Mouse (Mus musculus) bone marrow, adult 2 months (tissue): ENCODE data around the gene Cela1. TPM values are rescaled to one million over a fixed set of nuclear protein-coding genes. Genes with fewer than 3 reads are reported as not detected.
A peak's percentile ranks its signal among the peaks of the same experiment; 100 is the strongest.

Experiments
- H3K27ac ChIP-seq: fragments of 200-500 bp; 2 replicates; pipeline ENCODE4 v1.5.1; 2012; ENCODE audit warnings: low read depth, mild to moderate bottlenecking, control low read depth, inconsistent platforms, low read length; ENCODE audit not compliant: control insufficient read depth, poor library complexity, insufficient read depth
- H3K4me1 ChIP-seq: fragments of 200-500 bp; 2 replicates; pipeline ENCODE4 v1.6.1; 2011; ENCODE audit warnings: low read length; ENCODE audit not compliant: control insufficient read depth, insufficient read depth
- H3K4me3 ChIP-seq: fragments of 200-500 bp; replicated peaks from 2 replicates; pipeline ENCODE3; 2011; ENCODE audit warnings: mild to moderate bottlenecking, low read depth, low read length, control low read depth; ENCODE audit not compliant: control insufficient read depth
- CTCF ChIP-seq: fragments of 200-500 bp; IDR thresholded peaks from 2 replicates; pipeline ENCODE4 v1.5.1; 2011; ENCODE audit warnings: low read length, control low read depth; ENCODE audit not compliant: control insufficient read depth, insufficient read depth
- POLR2A ChIP-seq: fragments of 200-500 bp; IDR thresholded peaks from 2 replicates; pipeline ENCODE4 v1.6.1; 2011; ENCODE audit warnings: low read depth, mild to moderate bottlenecking, control low read depth, low read length, borderline replicate concordance; ENCODE audit not compliant: control insufficient read depth
- WGBS: fragments of 180-500 bp; shearing (Covaris S2); methylation state at CpG from one replicate; pipeline ENCODE4 v1.1.7; 2018; 5-methylcytosine and 5-hydroxymethylcytosine counted together
- polyA plus RNA-seq: library from polyadenylated mRNA; stranded (reverse); fragments of >200 nt; gene quantifications from 2 replicates; pipeline ENCODE4 v1.2.4, GENCODE M21; 2011; ENCODE audit warnings: low replicate concordance; ENCODE audit not compliant: missing spikeins, insufficient read depth, insufficient read length

Gene Cela1
- polyA plus RNA-seq, 1 experiment = 57.2 TPM

GRCm38 (mm10) chr15:100646161-100646560, 41.6 kb downstream of the Cela1 start:
- H3K4me1 ChIP-seq = no peaks in the 10 kb centered on the region
- TF ChIP-seq CTCF (no peak), POLR2A (no peak)
- 89% methylated on average over 6 of the region's 6 CpGs for WGBS
- H3K27ac ChIP-seq = no peak overlapping the region
- no peak overlapping the region for H3K4me3 ChIP-seq

GRCm38 (mm10) chr15:100642451-100642850, 45.3 kb downstream of the Cela1 start:
- no peaks in the 10 kb centered on the region; the same call in 1 of the 2 replicates for H3K4me1 ChIP-seq
- no peak for TF ChIP-seq POLR2A
- TF ChIP-seq CTCF = no peak
- WGBS = 75% methylated on average over 7 of the region's 7 CpGs
- no peak overlapping the region for H3K4me3 ChIP-seq
- H3K27ac ChIP-seq = no peak overlapping the region

- Histone ChIP-seq H3K4me3 (no peak overlapping the region), H3K4me1 (peaks cover 1% of the 10 kb centered on the region), H3K27ac (no peak overlapping the region)
- WGBS = 77% methylated on average over 16 of the region's 16 CpGs
- TF ChIP-seq POLR2A = no peak
- TF ChIP-seq CTCF = no peak
Measured at GRCm38 (mm10) chr15:100641226-100641810, 46.4 kb downstream of the Cela1 start.

GRCm38 (mm10) chr15:100639972-100640750, 47.6 kb downstream of the Cela1 start:
- H3K4me3 ChIP-seq = no peak overlapping the region
- WGBS = 79% methylated on average over 16 of the region's 16 CpGs
- no peak overlapping the region for H3K27ac ChIP-seq
- TF ChIP-seq POLR2A (no peak), CTCF (no peak)
- peaks cover 1% of the 10 kb centered on the region for H3K4me1 ChIP-seq

- peaks cover 3% of the 10 kb centered on the region for H3K4me1 ChIP-seq
- TF ChIP-seq CTCF (peak; percentile 37; the same call in 1 of the 2 replicates), POLR2A (no peak)
- H3K27ac ChIP-seq = no peak overlapping the region
- H3K4me3 ChIP-seq = no peak overlapping the region
- WGBS = 7% methylated on average over 6 of the region's 6 CpGs
Measured at GRCm38 (mm10) chr15:100637661-100638060, 50.1 kb downstream of the Cela1 start.

- no peak for TF ChIP-seq POLR2A
- no peak for TF ChIP-seq CTCF
- Histone ChIP-seq H3K4me1 (peaks cover 3% of the 10 kb centered on the region), H3K27ac (peak within 1 kb of the TSS; percentile 40; the same call in 1 of the 2 replicates), H3K4me3 (peak within 1 kb of the TSS; percentile 50)
- under 1% methylated on average over 77 of the region's 77 CpGs for WGBS
Measured at GRCm38 (mm10) chr15:100636700-100637501, 50.8 kb downstream of the Cela1 start, which contains the start of gene Smagp. Gene Smagp, minus strand, starts transcription at chr15:100636940.

GRCm38 (mm10) chr15:100635851-100636645, 51.7 kb downstream of the Cela1 start:
- Histone ChIP-seq H3K4me3 (peak overlapping the region; percentile 20), H3K4me1 (peaks cover 6% of the 10 kb centered on the region), H3K27ac (no peak overlapping the region)
- TF ChIP-seq POLR2A (no peak), CTCF (no peak)
- WGBS = 8% methylated on average over 38 of the region's 38 CpGs
